Mouse (Mus musculus): ENCODE measurements at regions not wholly inside any gene's neighbourhood (a gene's known extent, or its start where the extent isn't known, plus 50 kb on each side); places are given as distances from the start of the nearest gene placed in this dataset.
"Not testable (repeated sequence)": the region's sequence is repeated elsewhere in the genome, so short reads cannot be mapped to it uniquely, and the experiment has no call there.

GRCm38 (mm10) chrX:50597105-50597504 lies 168.8 kb upstream of the Olfr1324 start:
- ATAC-seq = peak; percentile 55; the same call in 1 of the 2 replicates
- Histone ChIP-seq H3K4me1 (ENCODE audit: insufficient read depth, low read depth, low read length) (no peaks in the 10 kb centered on the region), H3K36me3 (ENCODE audit: insufficient read depth, low read length) (no peaks in the 10 kb centered on the region), H3K4me2 (replicated peaks; ENCODE audit: low read depth, low read length) (no peak overlapping the region), H3K4me3 (ENCODE audit: low read depth, low read length) (peak overlapping the region; percentile 3; the same call in 1 of the 2 replicates), H3K27me3 (replicated peaks; ENCODE audit: insufficient read depth, low read length) (no peaks in the 10 kb centered on the region), H3K27ac (ENCODE audit: low read length) (no peak overlapping the region), H3K9me3 (ENCODE audit: low read length) (no peaks in the 10 kb centered on the region), H3K9ac (replicated peaks; ENCODE audit: low read depth) (no peak overlapping the region)
- WGBS = 78% methylated on average over 6 of the region's 6 CpGs
- DNase-seq (ENCODE audit: low spot score) = peak; percentile 63
- peak; percentile 77 for TF ChIP-seq CTCF (IDR thresholded peaks at IDR 0.05)
- no peak for TF ChIP-seq EP300 (IDR thresholded peaks at IDR 0.05)

- ATAC-seq; H3K4me3 ChIP-seq (ENCODE audit: low read depth, low read length); H3K9me3 ChIP-seq (ENCODE audit: low read length); H3K9ac ChIP-seq (replicated peaks; ENCODE audit: low read depth); H3K36me3 ChIP-seq (ENCODE audit: insufficient read depth, low read length); H3K27me3 ChIP-seq (replicated peaks; ENCODE audit: insufficient read depth, low read length); H3K27ac ChIP-seq (ENCODE audit: low read length); H3K4me1 ChIP-seq (ENCODE audit: insufficient read depth, low read depth, low read length); H3K4me2 ChIP-seq (replicated peaks; ENCODE audit: low read depth, low read length): not testable (repeated sequence)
- 78% methylated on average over 4 of the region's 4 CpGs for WGBS
- peak; percentile 60 for TF ChIP-seq CTCF (IDR thresholded peaks at IDR 0.05)
- peak; percentile 18 for DNase-seq (ENCODE audit: low spot score)
Observed at GRCm38 (mm10) chrX:50594976-50595375, 166.7 kb upstream of the Olfr1324 start.

GRCm38 (mm10) chrX:50591477-50591876 lies 163.2 kb upstream of the Olfr1324 start:
- WGBS = 61% methylated on average over 4 of the region's 4 CpGs
- Histone ChIP-seq H3K4me3 (ENCODE audit: low read depth, low read length) (no peak overlapping the region), H3K9ac (replicated peaks; ENCODE audit: low read depth) (no peak overlapping the region), H3K27me3 (replicated peaks; ENCODE audit: insufficient read depth, low read length) (no peaks in the 10 kb centered on the region), H3K9me3 (ENCODE audit: low read length) (no peaks in the 10 kb centered on the region), H3K36me3 (ENCODE audit: insufficient read depth, low read length) (no peaks in the 10 kb centered on the region), H3K4me2 (replicated peaks; ENCODE audit: low read depth, low read length) (peak overlapping the region; percentile 27; the same call in 1 of the 2 replicates), H3K4me1 (ENCODE audit: insufficient read depth, low read depth, low read length) (no peaks in the 10 kb centered on the region), H3K27ac (ENCODE audit: low read length) (no peak overlapping the region)
- DNase-seq (ENCODE audit: low spot score) (peak; percentile 41), ATAC-seq (peak; percentile 73)
- TF ChIP-seq EP300 (IDR thresholded peaks at IDR 0.05) (no peak), CTCF (IDR thresholded peaks at IDR 0.05) (peak; percentile 63)

- H3K4me1 ChIP-seq (ENCODE audit: insufficient read depth, low read depth, low read length) = no peaks in the 10 kb centered on the region
- 76% methylated on average over 8 of the region's 8 CpGs for WGBS
- H3K9ac ChIP-seq (replicated peaks; ENCODE audit: low read depth) = no peak overlapping the region
- H3K27me3 ChIP-seq (replicated peaks; ENCODE audit: insufficient read depth, low read length) = no peaks in the 10 kb centered on the region
- DNase-seq (ENCODE audit: low spot score) (peak; percentile 62), ATAC-seq (peak; percentile 70)
- no peak overlapping the region; the same call in 1 of the 2 replicates for H3K4me3 ChIP-seq (ENCODE audit: low read depth, low read length)
- no peak overlapping the region for H3K27ac ChIP-seq (ENCODE audit: low read length)
- peak overlapping the region; percentile 27; the same call in 1 of the 2 replicates for H3K4me2 ChIP-seq (replicated peaks; ENCODE audit: low read depth, low read length)
- TF ChIP-seq EP300 (IDR thresholded peaks at IDR 0.05) (no peak), CTCF (IDR thresholded peaks at IDR 0.05) (peak; percentile 65)
- H3K36me3 ChIP-seq (ENCODE audit: insufficient read depth, low read length) = no peaks in the 10 kb centered on the region
- no peaks in the 10 kb centered on the region for H3K9me3 ChIP-seq (ENCODE audit: low read length)
Observed at GRCm38 (mm10) chrX:50590673-50591341, 162.5 kb upstream of the Olfr1324 start.

- 89% methylated on average over 6 of the region's 6 CpGs for WGBS
- DNase-seq (ENCODE audit: low spot score) (no peak), ATAC-seq (no peak)
- no peak for TF ChIP-seq CTCF (IDR thresholded peaks at IDR 0.05)
- TF ChIP-seq EP300 (IDR thresholded peaks at IDR 0.05) = no peak
- no peaks in the 10 kb centered on the region for H3K4me1 ChIP-seq (ENCODE audit: insufficient read depth, low read depth, low read length)
- H3K27me3 ChIP-seq (replicated peaks; ENCODE audit: insufficient read depth, low read length) = no peaks in the 10 kb centered on the region
- H3K4me3 ChIP-seq (ENCODE audit: low read depth, low read length) = no peak overlapping the region
- no peak overlapping the region for H3K9ac ChIP-seq (replicated peaks; ENCODE audit: low read depth)
- 0 out of 2 replicates have a peak, but pooled peaks cover 4% of the 10 kb centered on the region for H3K36me3 ChIP-seq (ENCODE audit: insufficient read depth, low read length)
- H3K9me3 ChIP-seq (ENCODE audit: low read length) = no peaks in the 10 kb centered on the region
- no peak overlapping the region for H3K27ac ChIP-seq (ENCODE audit: low read length)
- H3K4me2 ChIP-seq (replicated peaks; ENCODE audit: low read depth, low read length) = no peak overlapping the region
Observed at GRCm38 (mm10) chrX:50588892-50589291, 160.6 kb upstream of the Olfr1324 start.

GRCm38 (mm10) chrX:50583741-50584580 lies 155.7 kb upstream of the Olfr1324 start:
- 65% methylated on average over 11 of the region's 12 CpGs for WGBS
- peak; percentile 39 for DNase-seq (ENCODE audit: low spot score)
- TF ChIP-seq CTCF (IDR thresholded peaks at IDR 0.05) (peak; percentile 69), EP300 (IDR thresholded peaks at IDR 0.05) (no peak)

More at GRCm38 (mm10) chrX:50583741-50584580, 155.7 kb upstream of the Olfr1324 start:
- Histone ChIP-seq H3K9ac (replicated peaks; ENCODE audit: low read depth) (no peak overlapping the region), H3K36me3 (ENCODE audit: insufficient read depth, low read length) (0 out of 2 replicates have a peak, but pooled peaks cover 4% of the 10 kb centered on the region), H3K4me1 (ENCODE audit: insufficient read depth, low read depth, low read length) (no peaks in the 10 kb centered on the region), H3K27me3 (replicated peaks; ENCODE audit: insufficient read depth, low read length) (no peaks in the 10 kb centered on the region), H3K4me3 (ENCODE audit: low read depth, low read length) (0 out of 2 replicates have a peak overlapping the region, but pooled peaks have one; percentile 19), H3K4me2 (replicated peaks; ENCODE audit: low read depth, low read length) (0 out of 2 replicates have a peak overlapping the region, but pooled peaks have one; percentile 1), H3K9me3 (ENCODE audit: low read length) (no peaks in the 10 kb centered on the region), H3K27ac (ENCODE audit: low read length) (no peak overlapping the region)
- ATAC-seq = peak; percentile 67; the same call in 1 of the 2 replicates
